Mouse (Mus musculus) lung, adult 2 months (tissue): ENCODE measurements around the gene Rbm28.

Source experiments
- CTCF ChIP-seq: fragments of 200-500 bp; IDR thresholded peaks from 2 replicates; pipeline ENCODE4 v1.5.1; 2011; ENCODE audit warnings: mild to moderate bottlenecking, low read length, control low read depth; ENCODE audit not compliant: insufficient read depth
- POLR2A ChIP-seq: fragments of 200-500 bp; IDR thresholded peaks from 2 replicates; pipeline ENCODE4 v1.6.1; 2011; ENCODE audit warnings: low read depth, mild to moderate bottlenecking, control low read depth, low read length, borderline replicate concordance; ENCODE audit errors: extremely low read depth

GRCm38 (mm10) chr6:29133100-29133499 lies 31.7 kb downstream of the Rbm28 start:
- TF ChIP-seq CTCF (no peak), POLR2A (no peak)
